Mouse (Mus musculus): ENCODE data around the gene Rassf1. TPM values are rescaled to one million over a fixed set of nuclear protein-coding genes. Genes with fewer than 3 reads are reported as not detected.

The Rassf1 gene
- polyA plus RNA-seq, 1 experiment from 2014 or later: 83.2 TPM

DNA sequence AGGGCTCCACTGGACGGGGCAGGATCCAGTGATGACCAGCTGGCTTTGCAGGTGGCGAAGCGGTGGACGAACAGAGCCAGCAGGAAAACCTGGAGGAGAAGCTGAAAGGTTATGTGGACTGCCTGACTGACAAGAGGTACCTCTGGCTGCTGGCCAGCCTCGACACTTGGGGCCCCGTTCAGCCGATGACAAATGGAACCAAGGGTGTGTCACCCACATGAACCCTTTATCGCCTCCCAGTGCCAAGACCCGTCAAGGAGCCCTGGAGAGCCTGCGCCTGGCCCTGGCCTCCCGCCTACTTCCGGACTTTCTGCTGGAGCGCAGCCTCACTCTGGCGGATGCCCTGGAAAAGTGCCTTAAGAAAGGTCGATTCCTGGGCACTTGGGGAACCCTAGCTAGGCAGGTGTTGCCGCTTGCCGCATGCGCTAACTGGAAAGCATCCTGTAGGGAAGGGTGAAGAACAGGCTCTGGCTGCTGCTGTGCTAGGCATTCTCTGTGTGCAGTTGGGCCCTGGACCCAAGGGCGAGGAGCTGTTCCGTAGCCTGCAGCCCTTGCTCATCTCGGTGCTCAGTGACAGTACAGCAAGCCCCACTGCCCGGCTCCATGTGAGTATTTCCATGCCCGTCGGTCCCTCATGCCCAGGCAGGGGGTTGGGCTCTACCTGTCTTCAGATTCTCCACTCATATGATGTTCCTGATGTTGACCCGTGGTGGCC is 38.9 kb downstream of the Rassf1 start:
- Histone ChIP-seq H3K9ac (no peak overlapping the region), H3K27me3 (no peaks in the 10 kb centered on the region), H3K4me1 (peaks cover 12% of the 10 kb centered on the region), H3K4me3 (no peak overlapping the region), H3K9me3 (no peaks in the 10 kb centered on the region), H3K36me3 (peaks cover 57% of the 10 kb centered on the region), H3K4me2 (replicated peaks) (no peak overlapping the region), H3K27ac (no peak overlapping the region)
- WGBS: 90% methylated on average over 25 of the region's 25 CpGs
- no peak for ATAC-seq (ENCODE audit: low FRiP score, low read depth)

- Histone ChIP-seq H3K27ac (no peak overlapping the region), H3K4me2 (replicated peaks) (no peak overlapping the region), H3K9me3 (no peaks in the 10 kb centered on the region), H3K4me1 (peaks cover 12% of the 10 kb centered on the region), H3K27me3 (no peaks in the 10 kb centered on the region), H3K4me3 (no peak overlapping the region), H3K36me3 (peaks cover 57% of the 10 kb centered on the region), H3K9ac (no peak overlapping the region)
- ATAC-seq (ENCODE audit: low FRiP score, low read depth): no peak
- WGBS: 93% methylated on average over 6 of the region's 6 CpGs
Measured at GRCm38 (mm10) chr9:107590773-107591060, 39.4 kb downstream of the Rassf1 start.

GRCm38 (mm10) chr9:107593101-107593976 is 42.0 kb downstream of the Rassf1 start:
- H3K9me3 ChIP-seq: no peaks in the 10 kb centered on the region
- WGBS: 80% methylated on average over 11 of the region's 11 CpGs
- no peak for ATAC-seq (ENCODE audit: low FRiP score, low read depth)

GRCm38 (mm10) chr9:107594281-107595062 is 43.1 kb downstream of the Rassf1 start:
- Histone ChIP-seq H3K9ac (no peak overlapping the region), H3K4me2 (replicated peaks) (no peak overlapping the region), H3K27ac (no peak overlapping the region), H3K27me3 (no peaks in the 10 kb centered on the region), H3K4me3 (no peak overlapping the region), H3K36me3 (peaks cover 68% of the 10 kb centered on the region), H3K9me3 (no peaks in the 10 kb centered on the region), H3K4me1 (no peaks in the 10 kb centered on the region)
- 74% methylated on average over 8 of the region's 8 CpGs for WGBS
- ATAC-seq (ENCODE audit: low FRiP score, low read depth): no peak

More at GRCm38 (mm10) chr9:107593101-107593976, 42.0 kb downstream of the Rassf1 start:
- H3K9ac ChIP-seq: no peak overlapping the region
- H3K36me3 ChIP-seq: peaks cover 60% of the 10 kb centered on the region
- peaks cover 8% of the 10 kb centered on the region for H3K4me1 ChIP-seq
- H3K4me3 ChIP-seq: no peak overlapping the region
- H3K27ac ChIP-seq: no peak overlapping the region
- no peaks in the 10 kb centered on the region for H3K27me3 ChIP-seq
- H3K4me2 ChIP-seq (replicated peaks): no peak overlapping the region

DNA sequence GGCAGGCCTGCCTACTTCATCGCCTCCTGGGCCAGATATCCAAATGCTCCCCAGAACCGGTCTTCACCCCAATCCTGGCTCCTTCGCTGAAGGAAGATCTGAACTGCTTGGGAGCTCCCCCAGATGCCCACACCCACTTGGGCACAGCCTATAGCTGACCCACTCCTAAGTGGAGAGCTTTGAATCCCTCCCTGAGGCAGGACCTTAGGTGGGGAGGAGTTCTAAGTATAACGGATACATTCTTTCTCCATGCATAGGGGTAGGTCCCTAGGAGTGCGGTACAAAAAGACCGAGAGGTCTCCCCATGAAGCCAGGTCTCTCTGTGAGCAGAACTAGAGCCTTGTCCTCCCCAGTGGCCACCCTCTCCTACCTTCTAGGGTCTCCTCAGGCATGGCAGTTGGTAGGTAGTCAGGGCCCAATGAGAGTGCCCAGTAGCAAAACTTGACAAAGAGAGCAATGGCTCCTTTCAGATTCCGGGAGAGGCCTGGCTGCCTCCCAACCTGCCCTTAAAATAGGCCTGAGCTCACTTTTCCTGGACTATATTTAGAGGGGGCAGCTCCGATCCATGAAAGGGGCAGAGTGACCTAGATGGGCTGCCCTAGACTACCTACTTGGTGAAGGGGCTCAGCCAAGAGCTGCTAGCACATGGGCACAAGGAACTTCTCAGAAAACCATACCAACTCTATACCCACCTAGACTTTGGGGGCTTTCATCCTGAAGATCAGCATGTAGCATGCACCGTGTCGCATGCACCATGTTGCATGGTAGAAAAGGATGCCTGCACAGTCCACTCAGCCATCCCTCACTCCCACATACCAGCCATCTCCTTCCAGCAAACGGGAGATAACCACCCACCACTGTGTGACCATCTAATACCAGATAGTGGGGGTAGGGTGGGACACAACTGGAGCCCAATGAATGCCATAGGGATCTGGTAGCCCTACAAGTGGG is 45.5 kb downstream of the Rassf1 start:
- H3K4me1 ChIP-seq: 0 out of 2 replicates have a peak, but pooled peaks cover 2% of the 10 kb centered on the region
- no peak overlapping the region for H3K9ac ChIP-seq
- ATAC-seq (ENCODE audit: low FRiP score, low read depth): no peak
- H3K4me2 ChIP-seq (replicated peaks): no peak overlapping the region
- no peak overlapping the region for H3K27ac ChIP-seq
- H3K4me3 ChIP-seq: no peak overlapping the region
- 0 out of 2 replicates have a peak, but pooled peaks cover 2% of the 10 kb centered on the region for H3K27me3 ChIP-seq
- H3K9me3 ChIP-seq: no peaks in the 10 kb centered on the region
- WGBS: 90% methylated on average over 11 of the region's 11 CpGs
- H3K36me3 ChIP-seq: peaks cover 44% of the 10 kb centered on the region

- no peak overlapping the region for H3K9ac ChIP-seq
- 80% methylated on average over 5 of the region's 5 CpGs for WGBS
- no peak for ATAC-seq (ENCODE audit: low FRiP score, low read depth)
Measured at GRCm38 (mm10) chr9:107598385-107598784, 47.0 kb downstream of the Rassf1 start.

GRCm38 (mm10) chr9:107599433-107599832 is 48.1 kb downstream of the Rassf1 start:
- Histone ChIP-seq H3K27me3 (0 out of 2 replicates have a peak, but pooled peaks cover 2% of the 10 kb centered on the region), H3K4me1 (peaks cover 21% of the 10 kb centered on the region), H3K9me3 (no peaks in the 10 kb centered on the region), H3K4me2 (replicated peaks) (no peak overlapping the region), H3K9ac (no peak overlapping the region), H3K27ac (no peak overlapping the region), H3K4me3 (no peak overlapping the region), H3K36me3 (peaks cover 18% of the 10 kb centered on the region)
- 86% methylated on average over 9 of the region's 9 CpGs for WGBS
- ATAC-seq (ENCODE audit: low FRiP score, low read depth): no peak

More at GRCm38 (mm10) chr9:107598385-107598784, 47.0 kb downstream of the Rassf1 start:
- no peak overlapping the region for H3K27ac ChIP-seq
- no peak overlapping the region for H3K4me2 ChIP-seq (replicated peaks)
- H3K36me3 ChIP-seq: peaks cover 29% of the 10 kb centered on the region
- H3K4me3 ChIP-seq: no peak overlapping the region
- H3K9me3 ChIP-seq: no peaks in the 10 kb centered on the region
- H3K4me1 ChIP-seq: peaks cover 11% of the 10 kb centered on the region
- H3K27me3 ChIP-seq: 0 out of 2 replicates have a peak, but pooled peaks cover 2% of the 10 kb centered on the region

DNA sequence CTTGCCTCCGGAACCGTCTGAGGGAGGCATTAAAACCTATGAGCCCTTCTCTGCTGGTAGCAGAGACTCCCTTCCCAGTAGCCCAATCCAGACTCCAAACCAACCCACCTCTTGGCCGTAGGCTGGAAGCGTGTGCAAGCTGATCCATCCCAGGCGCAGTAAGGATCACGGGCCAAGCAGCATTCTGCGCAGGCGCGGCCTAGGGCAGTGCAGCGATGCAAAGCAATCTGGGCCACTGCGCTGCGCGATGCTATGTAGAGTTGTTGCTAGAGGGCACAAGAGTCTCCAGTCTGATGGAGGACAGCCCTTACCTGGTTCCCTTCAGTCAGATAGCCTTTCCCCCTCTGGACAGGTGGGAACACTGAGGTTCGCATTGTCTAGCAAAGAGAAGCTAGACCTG is 48.5 kb downstream of the Rassf1 start:
- Histone ChIP-seq H3K9me3 (no peaks in the 10 kb centered on the region), H3K4me2 (replicated peaks) (no peak overlapping the region), H3K27ac (no peak overlapping the region), H3K4me1 (peaks cover 26% of the 10 kb centered on the region), H3K27me3 (0 out of 2 replicates have a peak, but pooled peaks cover 2% of the 10 kb centered on the region), H3K4me3 (no peak overlapping the region), H3K36me3 (peaks cover 14% of the 10 kb centered on the region; the same call in 1 of the 2 replicates), H3K9ac (no peak overlapping the region)
- no peak for ATAC-seq (ENCODE audit: low FRiP score, low read depth)
- 63% methylated on average over 14 of the region's 14 CpGs for WGBS

- H3K9ac ChIP-seq: no peak overlapping the region
- peaks cover 35% of the 10 kb centered on the region for H3K4me1 ChIP-seq
- 0 out of 2 replicates have a peak, but pooled peaks cover 2% of the 10 kb centered on the region for H3K27me3 ChIP-seq
- no peak overlapping the region for H3K27ac ChIP-seq
- H3K36me3 ChIP-seq: peaks cover 13% of the 10 kb centered on the region; the same call in 1 of the 2 replicates
- ATAC-seq (ENCODE audit: low FRiP score, low read depth): no peak
- no peak overlapping the region for H3K4me2 ChIP-seq (replicated peaks)
- no peaks in the 10 kb centered on the region for H3K9me3 ChIP-seq
- no peak overlapping the region for H3K4me3 ChIP-seq
- 80% methylated on average over 12 of the region's 12 CpGs for WGBS
Measured at GRCm38 (mm10) chr9:107600745-107601144, 49.4 kb downstream of the Rassf1 start.

GRCm38 (mm10) chr9:107601275-107601674 is 49.9 kb downstream of the Rassf1 start:
- Histone ChIP-seq H3K36me3 (peaks cover 13% of the 10 kb centered on the region; the same call in 1 of the 2 replicates), H3K27me3 (0 out of 2 replicates have a peak, but pooled peaks cover 2% of the 10 kb centered on the region), H3K9me3 (no peaks in the 10 kb centered on the region), H3K4me1 (peaks cover 40% of the 10 kb centered on the region), H3K4me2 (replicated peaks) (no peak overlapping the region), H3K4me3 (no peak overlapping the region), H3K9ac (no peak overlapping the region), H3K27ac (no peak overlapping the region)
- 80% methylated on average over 11 of the region's 11 CpGs for WGBS
- ATAC-seq (ENCODE audit: low FRiP score, low read depth): no peak
